Mouse (Mus musculus) thymus, postnatal 4 days (tissue): Measurements from ENCODE around the gene Ap1m2.

Source experiments
- DNase-seq: peaks from one replicate; pipeline ENCODE4 v3.0.0; 2021

Ap1m2 gene

DNA sequence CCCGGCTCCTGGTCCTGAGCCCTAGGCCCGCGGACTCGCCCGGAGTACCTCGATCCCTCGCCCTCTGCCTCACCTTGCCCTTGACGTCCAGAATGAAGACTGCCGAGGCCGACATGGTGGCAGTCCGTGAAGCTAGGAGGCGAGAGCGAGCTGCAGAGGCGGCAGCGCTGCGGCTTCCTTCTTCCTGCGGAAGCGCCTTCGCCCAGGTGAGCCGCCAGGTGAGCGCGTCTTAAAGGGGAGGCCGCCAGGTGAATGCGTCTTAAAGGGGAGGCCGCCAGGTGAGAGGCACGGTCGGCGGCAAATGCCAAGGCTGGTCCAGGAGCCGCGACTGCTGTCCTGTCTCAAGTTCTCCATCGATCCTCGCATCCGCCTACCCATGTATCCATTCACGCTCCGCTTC, at the start of gene Ap1m2:
Ap1m2 (minus strand) TSS at position 204 of the 400 bp plus-strand sequence.
- peak; percentile 45 for DNase-seq

DNA sequence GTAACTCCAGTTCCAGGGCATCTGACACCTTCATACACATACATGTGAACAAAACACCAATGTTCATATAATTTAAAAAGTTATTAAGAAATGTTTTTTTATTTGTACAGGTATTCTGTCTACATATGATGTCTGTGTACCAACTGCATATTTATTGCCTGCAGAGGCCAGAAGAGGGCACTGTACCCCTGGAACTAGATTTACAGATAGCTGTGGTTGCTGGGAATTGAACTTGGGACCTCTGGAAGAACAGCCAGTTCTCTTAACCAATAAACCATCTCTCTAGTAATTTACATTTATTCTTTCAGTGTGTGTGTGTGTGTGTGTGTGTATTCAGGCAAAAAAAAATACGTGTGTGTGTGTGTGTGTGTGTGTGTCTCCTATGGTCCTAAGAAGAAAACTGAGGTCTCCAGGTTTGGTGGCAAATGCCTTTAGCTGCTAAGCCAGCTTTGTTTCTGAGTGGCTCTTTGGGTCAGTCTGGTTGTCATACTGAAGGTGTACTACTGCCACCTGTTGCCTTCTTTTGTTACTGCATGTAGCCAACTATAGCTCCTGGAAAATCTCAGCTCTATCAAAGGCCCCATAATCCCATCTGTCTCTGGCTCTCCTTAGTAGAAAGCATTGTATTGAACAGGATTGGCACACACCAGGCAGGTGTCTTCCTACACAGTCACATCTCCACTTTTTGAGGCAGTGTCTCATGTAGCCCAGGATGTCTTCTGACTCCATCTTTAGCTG, 45.0 kb upstream of the Ap1m2 start:
- DNase-seq: peak; percentile 78

DNA sequence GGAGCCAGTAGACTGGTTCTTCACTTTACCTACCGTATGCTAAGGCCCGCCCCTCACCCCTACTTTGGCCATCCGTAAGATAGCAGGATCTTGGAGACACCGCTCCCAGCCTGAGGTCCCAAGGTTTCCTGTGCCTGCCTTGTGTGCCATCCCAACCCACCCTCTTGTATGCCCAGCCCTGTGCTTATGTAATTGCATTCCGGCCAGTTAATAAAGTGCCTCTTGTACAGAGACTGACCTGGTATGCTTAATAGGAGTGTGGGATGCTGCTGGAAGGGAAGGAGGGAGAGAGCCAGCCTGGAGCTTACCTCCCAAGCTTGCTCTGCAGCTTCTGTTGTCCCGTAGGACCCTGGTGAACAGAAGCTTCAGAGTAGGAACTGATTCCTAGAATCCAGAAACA, 42.7 kb upstream of the Ap1m2 start:
- DNase-seq: no peak

- no peak for DNase-seq
Measured at GRCm38 (mm10) chr9:21353373-21353686, 41.2 kb upstream of the Ap1m2 start.

GRCm38 (mm10) chr9:21352463-21353372, 40.6 kb upstream of the Ap1m2 start:
- DNase-seq: peak; percentile 42

- no peak for DNase-seq
Measured at GRCm38 (mm10) chr9:21351702-21352377, 39.7 kb upstream of the Ap1m2 start.

GRCm38 (mm10) chr9:21351178-21351577, 39.0 kb upstream of the Ap1m2 start:
- DNase-seq: no peak

- DNase-seq: no peak
Measured at GRCm38 (mm10) chr9:21348152-21348551, 36.0 kb upstream of the Ap1m2 start.

DNA sequence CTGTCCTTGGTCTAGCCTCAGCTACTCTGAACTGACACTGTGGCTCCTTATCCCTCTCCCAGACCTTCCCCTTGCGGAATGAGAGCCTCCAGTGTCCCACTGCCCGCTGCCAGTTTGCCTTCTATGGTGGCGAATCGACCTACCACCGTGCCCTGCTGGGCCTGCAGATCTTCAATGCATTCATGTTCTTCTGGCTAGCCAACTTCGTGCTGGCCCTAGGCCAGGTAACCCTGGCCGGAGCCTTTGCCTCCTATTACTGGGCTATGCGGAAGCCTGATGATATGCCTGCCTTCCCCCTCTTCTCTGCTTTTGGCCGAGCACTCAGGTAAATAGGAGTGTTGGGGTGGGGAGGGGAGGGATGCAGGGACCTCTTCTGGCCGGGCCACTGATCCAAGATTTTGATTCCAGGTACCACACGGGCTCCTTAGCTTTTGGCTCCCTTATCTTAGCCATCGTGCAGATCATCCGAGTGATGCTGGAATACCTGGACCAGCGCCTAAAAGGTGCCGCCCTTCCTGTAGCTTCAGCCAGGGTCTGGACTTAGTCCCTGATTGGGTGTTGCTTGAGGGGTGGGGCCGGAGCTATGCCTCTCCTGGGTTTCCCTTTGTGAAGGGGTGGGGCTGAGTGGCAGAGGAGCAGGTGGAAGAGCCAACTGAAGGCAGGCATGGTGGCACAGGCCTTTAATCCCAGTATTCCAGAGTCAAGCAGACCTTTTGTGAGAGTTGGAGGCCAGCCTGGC, 34.7 kb upstream of the Ap1m2 start:
- no peak for DNase-seq

DNA sequence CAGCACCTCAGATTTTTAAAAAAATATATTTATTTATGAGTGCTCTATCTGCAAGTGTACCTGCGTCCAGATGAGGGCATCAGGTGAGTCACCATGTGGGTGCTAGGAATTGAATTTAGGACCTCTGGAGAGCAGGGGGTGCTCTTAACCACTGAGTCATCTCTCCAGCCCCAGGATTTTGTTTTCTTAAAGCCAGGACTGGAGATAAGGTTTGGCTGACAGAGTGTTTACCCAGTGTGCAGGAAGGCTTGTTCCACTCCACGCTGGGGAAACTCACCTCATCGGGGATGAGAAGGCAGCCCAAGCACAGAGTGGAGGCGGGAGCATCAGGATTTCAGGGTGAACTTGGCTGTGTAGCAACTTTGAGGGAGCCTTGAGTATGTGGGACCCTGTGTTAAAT, 28.3 kb upstream of the Ap1m2 start:
- no peak for DNase-seq

- no peak for DNase-seq
Measured at GRCm38 (mm10) chr9:21337652-21338051, 25.5 kb upstream of the Ap1m2 start.

- no peak for DNase-seq
Measured at GRCm38 (mm10) chr9:21336491-21336890, 24.4 kb upstream of the Ap1m2 start.

GRCm38 (mm10) chr9:21335391-21335790, 23.3 kb upstream of the Ap1m2 start:
- no peak for DNase-seq

DNA sequence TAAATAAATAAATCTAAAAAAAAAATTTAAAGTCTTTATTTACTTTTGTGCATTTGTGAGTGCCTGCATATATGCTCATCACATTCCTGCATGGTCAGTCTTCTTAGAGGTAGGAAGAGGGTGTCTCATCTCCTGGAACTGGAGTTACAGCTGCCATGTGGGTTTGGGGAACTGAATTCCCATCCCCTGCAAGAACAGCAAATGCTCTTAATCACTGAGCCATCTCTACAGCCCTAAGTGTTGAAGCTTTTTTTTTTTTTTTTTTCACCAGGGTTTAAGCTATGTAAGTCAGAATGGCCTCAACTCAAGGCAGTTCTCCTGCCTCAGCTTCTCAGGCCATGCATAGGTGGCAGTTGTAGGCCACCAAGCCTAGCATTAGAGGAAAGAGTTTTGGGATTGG, 22.6 kb upstream of the Ap1m2 start:
- no peak for DNase-seq

DNA sequence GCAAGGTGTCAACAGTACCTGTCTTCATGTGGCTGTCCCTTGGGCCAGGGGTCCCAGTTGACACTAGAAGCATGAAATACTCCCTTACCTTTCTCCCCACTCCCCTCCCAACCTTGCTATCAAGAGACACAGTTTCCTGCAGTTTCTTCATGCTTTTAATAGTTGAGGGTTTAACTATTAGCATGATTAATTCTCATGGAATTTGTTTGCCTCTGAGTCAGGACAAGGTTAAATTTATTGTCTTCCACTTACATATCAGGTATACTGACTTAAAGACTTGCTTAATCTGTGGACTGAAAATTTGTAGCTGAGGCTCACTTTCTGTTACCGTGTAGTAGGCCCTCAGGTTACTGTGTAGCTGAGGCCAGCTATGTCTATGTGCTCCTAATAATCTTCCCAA, 21.4 kb upstream of the Ap1m2 start:
- no peak for DNase-seq

- peak; percentile 55 for DNase-seq
Measured at GRCm38 (mm10) chr9:21332161-21333061, 20.3 kb upstream of the Ap1m2 start.

GRCm38 (mm10) chr9:21331365-21332140, 19.4 kb upstream of the Ap1m2 start:
- peak; percentile 39 for DNase-seq

- DNase-seq: peak; percentile 58
Measured at GRCm38 (mm10) chr9:21329699-21330289, 17.7 kb upstream of the Ap1m2 start.

GRCm38 (mm10) chr9:21329041-21329440, 16.9 kb upstream of the Ap1m2 start:
- no peak for DNase-seq

DNA sequence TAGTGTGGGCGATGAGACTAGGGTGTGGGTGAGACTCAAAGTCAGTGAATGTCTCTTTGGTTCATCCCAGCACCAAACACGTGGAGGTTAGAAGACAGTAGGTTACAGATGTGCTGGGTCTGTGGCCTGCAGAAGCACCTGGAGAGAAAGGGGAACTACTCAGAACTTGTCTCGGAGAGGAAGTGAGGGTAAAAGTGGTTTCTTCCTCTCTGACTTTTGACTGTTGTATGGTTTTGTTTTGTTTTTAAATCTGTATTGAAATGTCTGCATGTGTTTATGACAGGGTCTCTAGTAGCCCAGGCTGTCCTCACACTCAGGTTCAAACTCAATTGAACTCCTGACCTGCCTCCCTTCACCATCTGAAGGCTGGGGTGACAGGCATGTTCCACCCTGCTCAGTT, 15.9 kb upstream of the Ap1m2 start:
- DNase-seq: peak; percentile 61

DNA sequence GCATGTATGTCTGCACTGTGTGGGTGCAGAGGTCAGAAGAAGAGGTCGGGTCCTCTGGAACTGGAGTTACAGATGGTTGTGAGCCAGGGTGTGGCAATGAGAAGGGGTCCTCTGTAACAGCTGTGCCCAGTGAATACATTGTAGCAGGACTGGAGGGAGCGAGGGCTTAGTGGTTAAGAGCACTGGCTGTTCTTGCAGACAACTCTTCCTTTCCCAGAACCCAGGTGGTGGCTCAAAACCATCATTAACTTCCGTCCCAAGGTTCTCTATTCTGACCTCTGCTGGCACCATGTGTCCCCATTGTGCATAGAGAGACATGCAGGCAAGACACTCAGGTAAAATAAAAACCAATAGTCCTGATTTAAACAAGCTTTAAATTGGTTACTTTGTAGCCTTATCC, 15.4 kb upstream of the Ap1m2 start:
- DNase-seq: peak; percentile 43
